Mouse (Mus musculus): Measurements from ENCODE around the gene Rap1gap2. TPM values are rescaled to one million over a fixed set of nuclear protein-coding genes. Genes with fewer than 3 reads are reported as not detected.

Gene Rap1gap2
- polyA plus RNA-seq, 1 experiment from 2014 or later, result 1.6 TPM

GRCm38 (mm10) chr11:74445591-74445990, 165.1 kb downstream of the Rap1gap2 start:
- Histone ChIP-seq H3K4me3 (no peak overlapping the region), H3K9me3 (peaks cover 4% of the 10 kb centered on the region; the same call in 1 of the 2 replicates), H3K4me1 (replicated peaks) (no peaks in the 10 kb centered on the region), H3K27ac (no peak overlapping the region), H3K27me3 (ENCODE audit: insufficient read depth, poor library complexity, severe bottlenecking) (no peaks in the 10 kb centered on the region), H3K36me3 (no peaks in the 10 kb centered on the region)
- DNase-seq (ENCODE audit: low spot score), result no peak
- 82% methylated on average over 3 of the region's 3 CpGs for WGBS

GRCm38 (mm10) chr11:74443924-74444256, 166.8 kb downstream of the Rap1gap2 start:
- WGBS, result 89% methylated on average over 5 of the region's 5 CpGs
- Histone ChIP-seq H3K27me3 (ENCODE audit: insufficient read depth, poor library complexity, severe bottlenecking) (no peaks in the 10 kb centered on the region), H3K9me3 (peaks cover 4% of the 10 kb centered on the region; the same call in 1 of the 2 replicates), H3K36me3 (no peaks in the 10 kb centered on the region), H3K27ac (no peak overlapping the region), H3K4me1 (replicated peaks) (no peaks in the 10 kb centered on the region; the same call in 1 of the 2 replicates), H3K4me3 (no peak overlapping the region)
- no peak for DNase-seq (ENCODE audit: low spot score)

- Histone ChIP-seq H3K4me1 (replicated peaks) (no peaks in the 10 kb centered on the region; the same call in 1 of the 2 replicates), H3K36me3 (no peaks in the 10 kb centered on the region), H3K27ac (no peak overlapping the region), H3K4me3 (no peak overlapping the region), H3K27me3 (ENCODE audit: insufficient read depth, poor library complexity, severe bottlenecking) (no peaks in the 10 kb centered on the region), H3K9me3 (peaks cover 4% of the 10 kb centered on the region; the same call in 1 of the 2 replicates)
- 89% methylated on average over 6 of the region's 6 CpGs for WGBS
- no peak for DNase-seq (ENCODE audit: low spot score)
Measured at GRCm38 (mm10) chr11:74443147-74443923, 167.4 kb downstream of the Rap1gap2 start.

GRCm38 (mm10) chr11:74442396-74442795, 168.3 kb downstream of the Rap1gap2 start:
- H3K27ac ChIP-seq, result no peak overlapping the region
- 84% methylated on average over 4 of the region's 4 CpGs for WGBS

DNA sequence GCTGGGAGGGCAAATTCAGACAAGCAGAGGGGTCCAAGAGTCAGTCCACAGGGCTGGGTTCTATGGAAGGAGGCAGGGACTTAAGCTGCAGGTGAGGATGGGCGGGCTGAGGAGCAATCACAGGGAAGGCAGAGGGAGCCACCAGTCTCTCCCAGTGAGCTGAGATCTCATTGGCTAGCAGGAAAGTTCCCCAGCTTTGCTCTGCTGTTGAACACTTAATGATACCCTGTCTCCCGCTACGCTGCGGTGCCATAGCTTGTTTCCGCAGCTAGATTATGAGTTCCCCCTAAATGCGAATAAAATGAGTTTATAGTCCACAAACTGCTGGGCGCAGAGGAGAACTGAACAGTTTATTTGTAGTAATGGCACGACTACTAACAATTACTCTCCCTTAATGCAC, 170.6 kb downstream of the Rap1gap2 start:
- Histone ChIP-seq H3K27ac (no peak overlapping the region), H3K4me3 (no peak overlapping the region), H3K36me3 (no peaks in the 10 kb centered on the region), H3K27me3 (ENCODE audit: insufficient read depth, poor library complexity, severe bottlenecking) (no peaks in the 10 kb centered on the region), H3K9me3 (peaks cover 4% of the 10 kb centered on the region; the same call in 1 of the 2 replicates), H3K4me1 (replicated peaks) (no peaks in the 10 kb centered on the region; the same call in 1 of the 2 replicates)
- no peak for DNase-seq (ENCODE audit: low spot score)
- 85% methylated on average over 8 of the region's 8 CpGs for WGBS

More at GRCm38 (mm10) chr11:74442396-74442795, 168.3 kb downstream of the Rap1gap2 start:
- no peak for DNase-seq (ENCODE audit: low spot score)
- no peaks in the 10 kb centered on the region for H3K27me3 ChIP-seq (ENCODE audit: insufficient read depth, poor library complexity, severe bottlenecking)
- H3K9me3 ChIP-seq, result peaks cover 4% of the 10 kb centered on the region; the same call in 1 of the 2 replicates
- H3K36me3 ChIP-seq, result no peaks in the 10 kb centered on the region
- no peak overlapping the region for H3K4me3 ChIP-seq
- no peaks in the 10 kb centered on the region; the same call in 1 of the 2 replicates for H3K4me1 ChIP-seq (replicated peaks)

GRCm38 (mm10) chr11:74439202-74439601, 171.5 kb downstream of the Rap1gap2 start:
- Histone ChIP-seq H3K9me3 (no peaks in the 10 kb centered on the region), H3K36me3 (no peaks in the 10 kb centered on the region), H3K27me3 (ENCODE audit: insufficient read depth, poor library complexity, severe bottlenecking) (no peaks in the 10 kb centered on the region), H3K4me1 (replicated peaks) (no peaks in the 10 kb centered on the region; the same call in 1 of the 2 replicates), H3K27ac (no peak overlapping the region), H3K4me3 (no peak overlapping the region)
- DNase-seq (ENCODE audit: low spot score), result no peak
- WGBS, result 70% methylated on average over 6 of the region's 6 CpGs

GRCm38 (mm10) chr11:74438249-74438648, 172.5 kb downstream of the Rap1gap2 start:
- Histone ChIP-seq H3K9me3 (no peaks in the 10 kb centered on the region), H3K27ac (no peak overlapping the region), H3K4me1 (replicated peaks) (no peaks in the 10 kb centered on the region; the same call in 1 of the 2 replicates), H3K4me3 (no peak overlapping the region), H3K27me3 (ENCODE audit: insufficient read depth, poor library complexity, severe bottlenecking) (no peaks in the 10 kb centered on the region), H3K36me3 (no peaks in the 10 kb centered on the region)
- no peak for DNase-seq (ENCODE audit: low spot score)
- 89% methylated on average over 4 of the region's 4 CpGs for WGBS

DNA sequence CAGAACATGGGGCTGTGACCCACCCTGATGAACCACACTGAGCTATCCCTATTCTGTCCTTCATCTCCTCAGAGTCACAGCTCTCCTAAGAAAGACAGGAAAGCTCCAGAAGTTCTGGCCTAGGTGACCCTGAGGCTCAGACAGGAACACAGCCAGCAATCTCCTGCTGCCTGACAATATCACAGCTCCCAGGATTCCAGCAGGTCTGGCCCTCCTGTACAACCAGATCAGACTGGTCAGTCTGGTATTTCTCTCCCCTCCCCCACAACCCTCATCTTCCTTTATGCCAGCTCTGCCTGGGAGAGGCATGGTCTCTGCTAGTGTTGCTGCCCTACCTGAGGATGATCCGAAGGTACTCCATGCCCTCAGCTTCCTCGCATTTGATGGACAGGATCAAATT, 175.3 kb downstream of the Rap1gap2 start:
- 88% methylated on average over 2 of the region's 2 CpGs for WGBS
- no peaks in the 10 kb centered on the region; the same call in 1 of the 2 replicates for H3K4me1 ChIP-seq (replicated peaks)
- H3K4me3 ChIP-seq, result no peak overlapping the region
- no peak overlapping the region for H3K27ac ChIP-seq
- H3K27me3 ChIP-seq (ENCODE audit: insufficient read depth, poor library complexity, severe bottlenecking), result no peaks in the 10 kb centered on the region
- no peak for DNase-seq (ENCODE audit: low spot score)
- no peaks in the 10 kb centered on the region for H3K9me3 ChIP-seq
- no peaks in the 10 kb centered on the region for H3K36me3 ChIP-seq

GRCm38 (mm10) chr11:74433000-74433399, 177.7 kb downstream of the Rap1gap2 start:
- H3K9me3 ChIP-seq, result no peaks in the 10 kb centered on the region
- no peak for DNase-seq (ENCODE audit: low spot score)
- H3K4me1 ChIP-seq (replicated peaks), result 0 out of 2 replicates have a peak, but pooled peaks cover 6% of the 10 kb centered on the region
- 88% methylated on average over 4 of the region's 4 CpGs for WGBS
- no peaks in the 10 kb centered on the region for H3K27me3 ChIP-seq (ENCODE audit: insufficient read depth, poor library complexity, severe bottlenecking)
- H3K4me3 ChIP-seq, result no peak overlapping the region
- H3K27ac ChIP-seq, result no peak overlapping the region
- no peaks in the 10 kb centered on the region for H3K36me3 ChIP-seq

DNA sequence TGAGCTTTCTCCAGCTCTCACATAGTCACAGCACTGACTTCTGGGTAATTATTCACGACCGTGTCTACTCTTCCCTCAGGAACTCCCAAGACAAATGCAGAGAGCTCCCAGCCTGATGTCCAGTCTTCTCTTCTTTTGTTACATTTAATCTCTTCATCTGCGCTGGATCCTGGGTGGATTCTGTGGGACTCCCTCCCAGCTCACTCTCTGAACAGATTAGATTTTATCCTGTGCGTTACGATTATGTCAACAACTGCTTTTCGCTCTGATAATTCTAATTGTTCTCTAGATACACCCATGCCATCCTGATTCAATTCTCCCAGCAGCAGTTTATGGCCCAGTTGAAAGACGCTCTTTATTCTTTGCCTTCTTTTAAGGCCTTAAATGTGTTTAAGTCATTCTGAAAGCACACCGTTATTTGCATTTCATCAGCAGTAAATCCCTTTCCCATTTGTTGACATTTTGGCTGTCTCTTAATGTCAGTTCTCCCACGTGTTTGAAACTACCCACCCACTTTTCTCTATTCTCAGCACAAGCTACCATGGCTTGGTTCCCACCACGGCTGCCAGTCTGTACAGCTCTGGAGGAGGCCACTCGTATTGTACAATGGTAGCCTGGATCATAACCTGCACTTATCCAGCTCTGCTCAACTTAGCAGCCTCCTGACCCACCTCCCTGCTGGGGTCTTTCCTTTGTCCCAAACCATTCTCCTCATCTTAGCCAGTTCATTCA, 180.8 kb downstream of the Rap1gap2 start:
- Histone ChIP-seq H3K27ac (no peak overlapping the region), H3K36me3 (no peaks in the 10 kb centered on the region), H3K4me1 (replicated peaks) (0 out of 2 replicates have a peak, but pooled peaks cover 6% of the 10 kb centered on the region), H3K4me3 (no peak overlapping the region), H3K9me3 (no peaks in the 10 kb centered on the region), H3K27me3 (ENCODE audit: insufficient read depth, poor library complexity, severe bottlenecking) (no peaks in the 10 kb centered on the region)
- no peak for DNase-seq (ENCODE audit: low spot score)
- 70% methylated on average over 11 of the region's 11 CpGs for WGBS

GRCm38 (mm10) chr11:74426306-74426705, 184.4 kb downstream of the Rap1gap2 start:
- DNase-seq (ENCODE audit: low spot score), result no peak
- Histone ChIP-seq H3K27me3 (ENCODE audit: insufficient read depth, poor library complexity, severe bottlenecking) (no peaks in the 10 kb centered on the region), H3K4me3 (no peak overlapping the region), H3K9me3 (no peaks in the 10 kb centered on the region), H3K4me1 (replicated peaks) (0 out of 2 replicates have a peak, but pooled peaks cover 6% of the 10 kb centered on the region), H3K36me3 (no peaks in the 10 kb centered on the region), H3K27ac (no peak overlapping the region)
- WGBS, result 89% methylated on average over 5 of the region's 5 CpGs

DNA sequence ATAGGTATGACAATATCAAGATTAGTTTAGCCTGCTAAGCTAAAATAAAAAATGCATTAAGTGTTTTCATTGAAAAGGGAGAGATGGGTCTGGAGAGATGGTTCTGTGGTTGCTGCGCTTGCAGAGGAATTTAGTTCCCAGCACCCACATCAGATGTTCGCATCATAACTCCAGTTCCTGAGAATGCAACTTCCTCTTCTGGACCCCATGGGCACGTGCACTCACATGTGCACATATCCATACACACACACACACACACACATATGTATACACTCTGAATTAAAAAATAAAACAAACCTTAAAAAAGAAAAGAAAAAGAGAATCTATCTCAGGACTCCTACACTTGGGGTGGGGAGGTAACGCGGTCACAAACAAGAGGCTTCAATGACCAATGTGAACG, 188.7 kb downstream of the Rap1gap2 start:
- WGBS, result 94% methylated on average over 6 of the region's 6 CpGs
- H3K4me3 ChIP-seq, result no peak overlapping the region
- no peaks in the 10 kb centered on the region for H3K9me3 ChIP-seq
- no peak for DNase-seq (ENCODE audit: low spot score)
- no peaks in the 10 kb centered on the region for H3K4me1 ChIP-seq (replicated peaks)
- no peaks in the 10 kb centered on the region for H3K36me3 ChIP-seq
- H3K27ac ChIP-seq, result no peak overlapping the region
- H3K27me3 ChIP-seq (ENCODE audit: insufficient read depth, poor library complexity, severe bottlenecking), result no peaks in the 10 kb centered on the region

DNA sequence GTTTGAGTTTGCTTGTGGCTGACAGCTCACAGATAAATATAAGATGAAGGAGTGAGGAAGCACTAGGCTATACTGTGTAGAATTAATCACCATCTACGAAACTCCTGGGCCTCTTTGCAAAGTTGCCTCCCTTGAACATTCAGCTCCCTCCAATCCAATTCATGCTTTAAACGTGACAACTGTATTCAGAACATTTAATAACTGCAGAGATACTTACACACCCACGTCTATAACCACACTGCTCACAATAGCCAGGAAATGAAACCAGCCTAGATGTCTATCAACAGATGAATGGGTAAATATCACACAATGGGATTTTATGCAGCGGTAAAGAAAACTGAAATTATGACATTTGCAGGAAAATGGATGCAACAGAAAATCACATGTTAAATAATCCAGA, 189.6 kb downstream of the Rap1gap2 start:
- H3K36me3 ChIP-seq, result no peaks in the 10 kb centered on the region
- no peaks in the 10 kb centered on the region for H3K27me3 ChIP-seq (ENCODE audit: insufficient read depth, poor library complexity, severe bottlenecking)
- H3K4me1 ChIP-seq (replicated peaks), result no peaks in the 10 kb centered on the region
- H3K4me3 ChIP-seq, result no peak overlapping the region
- H3K9me3 ChIP-seq, result no peaks in the 10 kb centered on the region
- 86% methylated on average over 4 of the region's 4 CpGs for WGBS
- no peak for DNase-seq (ENCODE audit: low spot score)
- H3K27ac ChIP-seq, result no peak overlapping the region

All from hindbrain, embryonic 10.5 days (tissue).